Mouse (Mus musculus): ENCODE results near the gene Rims3. TPM values are rescaled to one million over a fixed set of nuclear protein-coding genes. Genes with fewer than 3 reads are reported as not detected.

Rims3 gene
- total and polyA plus RNA-seq, 3 experiments: 0.16 TPM; not detected in 2

DNA sequence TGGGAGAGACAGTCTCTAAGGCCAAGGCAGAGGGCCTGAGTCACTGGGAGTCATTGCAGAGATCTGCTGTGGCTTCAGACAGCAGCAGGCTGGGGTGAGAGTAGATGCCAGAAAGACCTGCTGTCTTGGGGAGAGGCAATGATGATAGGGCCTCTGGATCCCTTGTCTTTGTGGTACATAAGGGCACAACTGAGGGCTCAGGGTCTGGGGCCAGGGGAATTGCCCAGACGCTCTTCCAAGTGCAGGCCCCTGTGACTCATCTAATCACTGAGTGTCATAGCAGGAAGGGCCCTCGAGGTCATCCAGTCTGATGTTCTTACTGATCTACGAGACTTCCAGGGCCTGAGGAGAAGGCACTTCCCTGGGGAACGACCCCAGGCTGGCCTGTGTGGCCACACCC is 24.8 kb downstream of the Rims3 start:
- Histone ChIP-seq H3K4me3 (ENCODE audit: low read depth, low read length) (no peak overlapping the region), H3K27me3 (ENCODE audit: insufficient read depth, low read length) (peaks cover 35% of the 10 kb centered on the region), H3K4me1 (ENCODE audit: insufficient read depth, low read depth, low read length) (peaks cover 5% of the 10 kb centered on the region; the same call in 1 of the 2 replicates), H3K9me3 (replicated peaks) (no peaks in the 10 kb centered on the region), H3K36me3 (replicated peaks) (no peaks in the 10 kb centered on the region)
- TF ChIP-seq TAL1 (conservative IDR thresholded peaks at IDR 0.05; ENCODE audit: low read depth, low read length) (no peak), CTCF (IDR thresholded peaks at IDR 0.05; ENCODE audit: low read depth, low read length) (no peak), POLR2AphosphoS5 (IDR thresholded peaks at IDR 0.05; ENCODE audit: insufficient replicate concordance, low read depth, low read length) (no peak), GATA2 (IDR thresholded peaks at IDR 0.05; ENCODE audit: borderline replicate concordance, low read depth, low read length) (no peak)
- no peak for DNase-seq (ENCODE audit: low spot score)
- no peak for ATAC-seq (ENCODE audit: extremely low read depth, insufficient number of reproducible peaks, low FRiP score, poor library complexity, severe bottlenecking)

DNA sequence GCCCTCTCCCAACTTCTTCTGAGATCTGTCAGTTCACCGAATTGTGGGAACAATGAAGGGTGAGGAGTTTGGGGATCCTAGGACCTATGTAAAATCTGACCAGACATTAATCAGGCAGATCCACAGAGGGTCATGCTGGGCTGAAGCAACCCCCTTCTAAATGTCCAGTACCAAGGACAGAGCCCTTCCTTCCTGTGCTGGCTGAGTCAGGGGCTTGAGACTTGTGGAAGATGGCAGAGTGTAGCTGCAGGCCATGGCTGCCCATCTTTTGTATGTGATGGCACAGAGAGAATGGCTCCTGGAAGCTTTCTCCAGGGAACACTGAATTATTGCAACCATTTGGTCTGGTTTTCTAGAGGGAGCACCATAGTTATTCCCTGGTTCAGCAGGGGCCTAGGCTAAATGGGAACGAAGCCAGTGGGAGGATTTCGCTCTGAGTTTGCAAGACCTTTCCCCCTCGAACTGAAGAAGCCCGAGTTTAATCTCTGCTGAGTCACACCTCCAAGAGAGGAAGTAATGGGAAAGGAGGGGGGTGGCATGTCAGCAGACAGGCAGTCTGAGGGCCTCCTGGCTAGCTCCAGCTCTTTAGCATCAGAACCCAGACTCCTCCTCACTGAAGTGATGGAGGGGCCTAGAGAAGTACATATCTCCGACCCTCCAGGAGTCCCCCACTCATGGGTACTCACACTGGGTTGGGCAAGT is 26.3 kb downstream of the Rims3 start:
- TF ChIP-seq GATA2 (IDR thresholded peaks at IDR 0.05; ENCODE audit: borderline replicate concordance, low read depth, low read length) (no peak), TAL1 (conservative IDR thresholded peaks at IDR 0.05; ENCODE audit: low read depth, low read length) (no peak), GATA1 (IDR thresholded peaks at IDR 0.05; ENCODE audit: borderline replicate concordance, low read length) (no peak), POLR2AphosphoS5 (IDR thresholded peaks at IDR 0.05; ENCODE audit: insufficient replicate concordance, low read depth, low read length) (no peak)
- ATAC-seq (ENCODE audit: extremely low read depth, insufficient number of reproducible peaks, low FRiP score, poor library complexity, severe bottlenecking) (no peak), DNase-seq (ENCODE audit: low spot score) (no peak)
- no peaks in the 10 kb centered on the region for H3K36me3 ChIP-seq (replicated peaks)
- H3K9me3 ChIP-seq (replicated peaks): no peaks in the 10 kb centered on the region
- H3K27me3 ChIP-seq (ENCODE audit: insufficient read depth, low read length): peaks cover 40% of the 10 kb centered on the region
- H3K4me1 ChIP-seq (ENCODE audit: insufficient read depth, low read depth, low read length): peaks cover 5% of the 10 kb centered on the region; the same call in 1 of the 2 replicates
- no peak overlapping the region for H3K4me3 ChIP-seq (ENCODE audit: low read depth, low read length)

DNA sequence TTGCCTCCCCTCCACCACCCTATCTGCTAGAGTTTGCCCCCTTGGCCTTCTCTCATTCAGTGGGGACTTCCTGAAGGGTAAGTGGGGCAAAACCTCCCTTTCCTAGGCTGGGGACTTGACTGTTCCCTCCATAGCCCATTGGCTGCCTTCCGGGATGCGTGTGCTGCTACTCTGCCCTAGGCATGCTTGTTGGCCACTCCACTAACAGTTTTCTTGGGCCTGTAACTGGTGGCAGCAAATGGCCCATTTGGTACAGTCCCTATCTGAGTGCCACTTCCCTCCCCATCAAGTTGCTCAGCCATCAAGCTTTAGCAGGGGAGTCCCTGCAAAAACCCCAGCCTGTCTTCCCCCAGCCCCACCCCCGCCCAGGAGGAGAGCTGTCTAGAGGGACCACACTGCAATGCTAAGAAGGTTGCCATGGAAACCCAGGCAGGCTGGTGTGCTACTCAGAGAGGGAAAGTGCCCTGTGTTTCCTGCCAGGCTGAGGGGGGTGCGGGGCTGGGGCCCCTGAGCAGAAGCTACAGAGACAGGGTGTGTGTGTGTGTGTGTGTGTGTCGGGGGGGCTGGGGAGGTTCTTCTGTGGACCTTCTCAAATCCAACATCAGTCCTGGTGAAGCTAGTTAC is 27.5 kb downstream of the Rims3 start:
- peaks cover 5% of the 10 kb centered on the region; the same call in 1 of the 2 replicates for H3K4me1 ChIP-seq (ENCODE audit: insufficient read depth, low read depth, low read length)
- DNase-seq (ENCODE audit: low spot score): no peak

DNA sequence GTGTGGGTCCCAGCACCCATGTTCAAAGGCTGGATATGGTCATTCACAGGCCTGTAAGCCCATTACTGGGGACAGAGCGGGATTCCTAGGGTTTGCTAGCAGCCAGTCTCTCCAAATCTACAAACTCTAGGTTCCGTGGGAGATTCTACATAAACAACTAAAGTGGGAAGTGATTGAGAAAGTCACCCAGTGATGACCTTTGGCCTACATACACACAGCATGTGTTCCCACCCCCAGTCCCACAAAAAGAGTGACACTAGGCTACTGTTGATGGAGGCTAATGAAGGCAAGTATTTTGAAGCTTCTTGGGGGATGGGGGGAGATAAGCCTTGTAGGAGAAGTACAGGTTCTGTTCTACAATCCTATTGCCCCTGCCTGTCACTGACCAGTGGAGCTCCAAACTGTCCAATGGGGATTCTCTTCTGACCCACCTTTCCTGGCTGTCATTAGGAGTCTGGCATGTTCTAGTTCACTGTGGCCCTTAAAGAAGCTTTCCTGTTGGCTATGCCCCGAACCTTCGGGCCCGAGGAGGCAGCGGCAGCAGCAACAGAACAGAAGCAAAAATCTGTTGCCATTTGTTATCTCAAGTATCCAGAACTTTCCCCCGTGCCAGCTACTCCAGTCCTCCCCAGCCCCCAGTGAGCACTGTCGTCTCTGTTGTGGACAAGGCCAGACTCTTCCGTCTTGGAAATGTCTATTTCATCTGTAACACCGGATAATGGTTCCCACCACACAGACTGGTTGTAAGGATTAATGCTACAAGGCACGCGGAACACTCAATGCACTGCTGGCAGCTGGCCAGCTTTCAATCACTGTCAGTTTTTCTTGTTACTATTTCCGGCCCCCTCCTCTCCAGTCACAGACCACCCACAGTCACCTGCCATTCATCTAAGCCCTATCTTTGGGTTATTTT is 30.8 kb downstream of the Rims3 start:
- no peaks in the 10 kb centered on the region for H3K9me3 ChIP-seq (replicated peaks)
- TF ChIP-seq POLR2AphosphoS5 (IDR thresholded peaks at IDR 0.05; ENCODE audit: insufficient replicate concordance, low read depth, low read length) (no peak), TAL1 (conservative IDR thresholded peaks at IDR 0.05; ENCODE audit: low read depth, low read length) (no peak), GATA2 (IDR thresholded peaks at IDR 0.05; ENCODE audit: borderline replicate concordance, low read depth, low read length) (no peak), CTCF (IDR thresholded peaks at IDR 0.05; ENCODE audit: low read depth, low read length) (no peak), GATA1 (IDR thresholded peaks at IDR 0.05; ENCODE audit: borderline replicate concordance, low read length) (no peak)

More for the DNA sequence above, 27.5 kb downstream of the Rims3 start:
- TF ChIP-seq GATA2 (IDR thresholded peaks at IDR 0.05; ENCODE audit: borderline replicate concordance, low read depth, low read length): no peak
- no peak for TF ChIP-seq CTCF (IDR thresholded peaks at IDR 0.05; ENCODE audit: low read depth, low read length)
- TF ChIP-seq POLR2AphosphoS5 (IDR thresholded peaks at IDR 0.05; ENCODE audit: insufficient replicate concordance, low read depth, low read length): no peak
- TF ChIP-seq GATA1 (IDR thresholded peaks at IDR 0.05; ENCODE audit: borderline replicate concordance, low read length): no peak
- no peak for TF ChIP-seq TAL1 (conservative IDR thresholded peaks at IDR 0.05; ENCODE audit: low read depth, low read length)
- Histone ChIP-seq H3K27me3 (ENCODE audit: insufficient read depth, low read length) (peaks cover 40% of the 10 kb centered on the region), H3K4me3 (ENCODE audit: low read depth, low read length) (no peak overlapping the region), H3K9me3 (replicated peaks) (no peaks in the 10 kb centered on the region), H3K36me3 (replicated peaks) (no peaks in the 10 kb centered on the region)
- ATAC-seq (ENCODE audit: extremely low read depth, insufficient number of reproducible peaks, low FRiP score, poor library complexity, severe bottlenecking): no peak

DNA sequence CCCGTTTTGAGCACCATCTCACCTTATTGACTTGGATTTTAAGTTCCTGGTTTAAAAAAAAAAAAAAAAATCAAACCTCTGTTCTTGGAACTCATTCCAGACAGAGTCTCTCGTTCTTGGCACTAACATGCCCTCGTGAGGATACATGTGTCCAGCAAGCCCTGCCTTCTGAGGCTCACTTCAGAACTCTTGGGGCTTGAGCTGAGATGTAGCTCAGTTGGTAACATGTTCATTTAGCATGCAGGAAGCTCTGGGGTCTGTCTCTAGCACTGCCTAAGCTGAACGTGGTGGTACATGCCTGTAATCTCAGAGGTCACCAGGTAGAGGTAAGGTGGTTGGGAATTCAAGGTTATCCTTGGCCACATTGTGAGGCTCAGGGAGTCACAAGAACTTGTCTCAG is 31.5 kb downstream of the Rims3 start:
- TF ChIP-seq TAL1 (conservative IDR thresholded peaks at IDR 0.05; ENCODE audit: low read depth, low read length): no peak
- TF ChIP-seq GATA1 (IDR thresholded peaks at IDR 0.05; ENCODE audit: borderline replicate concordance, low read length): no peak
- TF ChIP-seq POLR2AphosphoS5 (IDR thresholded peaks at IDR 0.05; ENCODE audit: insufficient replicate concordance, low read depth, low read length): no peak
- TF ChIP-seq CTCF (IDR thresholded peaks at IDR 0.05; ENCODE audit: low read depth, low read length): no peak
- TF ChIP-seq GATA2 (IDR thresholded peaks at IDR 0.05; ENCODE audit: borderline replicate concordance, low read depth, low read length): no peak

More for the DNA sequence above, 30.8 kb downstream of the Rims3 start:
- no peak for DNase-seq (ENCODE audit: low spot score)
- Histone ChIP-seq H3K36me3 (replicated peaks) (no peaks in the 10 kb centered on the region), H3K4me3 (ENCODE audit: low read depth, low read length) (no peak overlapping the region), H3K4me1 (ENCODE audit: insufficient read depth, low read depth, low read length) (peaks cover 9% of the 10 kb centered on the region), H3K27me3 (ENCODE audit: insufficient read depth, low read length) (peaks cover 38% of the 10 kb centered on the region)
- ATAC-seq (ENCODE audit: extremely low read depth, insufficient number of reproducible peaks, low FRiP score, poor library complexity, severe bottlenecking): no peak

More for the DNA sequence above, 31.5 kb downstream of the Rims3 start:
- H3K27me3 ChIP-seq (ENCODE audit: insufficient read depth, low read length): peaks cover 37% of the 10 kb centered on the region
- no peaks in the 10 kb centered on the region for H3K36me3 ChIP-seq (replicated peaks)
- peaks cover 7% of the 10 kb centered on the region for H3K4me1 ChIP-seq (ENCODE audit: insufficient read depth, low read depth, low read length)
- DNase-seq (ENCODE audit: low spot score) (no peak), ATAC-seq (ENCODE audit: extremely low read depth, insufficient number of reproducible peaks, low FRiP score, poor library complexity, severe bottlenecking) (no peak)
- no peaks in the 10 kb centered on the region for H3K9me3 ChIP-seq (replicated peaks)
- no peak overlapping the region for H3K4me3 ChIP-seq (ENCODE audit: low read depth, low read length)
